Mouse (Mus musculus) stomach, postnatal 0 days (tissue): ENCODE results near the gene Smcp. TPM values are rescaled to one million over a fixed set of nuclear protein-coding genes. Genes with fewer than 3 reads are reported as not detected.

Source experiments
- ATAC-seq: fragments of 200-750 bp; cut with Nextera tagmentation; 2 replicates; pipeline ENCODE4 v1.8.0; 2017; ENCODE audit not compliant: low FRiP score, low TSS enrichment
- DNase-seq: peaks from one replicate; pipeline ENCODE4 v3.0.0-alpha.2; 2016; ENCODE audit warnings: low spot score
- H3K27ac ChIP-seq: fragments of 300-500 bp; sonication (generic); replicated peaks from 2 replicates; pipeline ENCODE4 v1.5.1; 2014; ENCODE audit warnings: mild to moderate bottlenecking, control low read depth
- H3K27me3 ChIP-seq: fragments of 300-500 bp; sonication (generic); 2 replicates; pipeline ENCODE4 v1.6.1; 2014; ENCODE audit warnings: low read length; ENCODE audit not compliant: control insufficient read depth, insufficient read depth
- H3K36me3 ChIP-seq: fragments of 300-500 bp; sonication (generic); 2 replicates; pipeline ENCODE4 v1.6.1; 2014; ENCODE audit warnings: low read length, mixed read lengths; ENCODE audit not compliant: control insufficient read depth, insufficient read depth
- H3K4me1 ChIP-seq: fragments of 300-500 bp; sonication (generic); replicated peaks from 2 replicates; pipeline ENCODE4 v1.6.1; 2014; ENCODE audit warnings: antibody characterized with exemption; ENCODE audit not compliant: control insufficient read depth, insufficient read depth
- H3K4me2 ChIP-seq: fragments of 300-500 bp; sonication (generic); replicated peaks from 2 replicates; pipeline ENCODE4 v1.6.1; 2014; ENCODE audit warnings: low read depth, mild to moderate bottlenecking, control low read depth, moderate library complexity
- H3K4me3 ChIP-seq: fragments of 300-500 bp; sonication (generic); 2 replicates; pipeline ENCODE4 v1.5.1; 2014; ENCODE audit warnings: low read depth, low read length, control low read depth
- H3K9ac ChIP-seq: fragments of 300-500 bp; sonication (generic); 2 replicates; pipeline ENCODE4 v1.6.1; 2014; ENCODE audit warnings: mild to moderate bottlenecking, low read length, control low read depth, mixed read lengths
- H3K9me3 ChIP-seq: fragments of 300-500 bp; sonication (generic); 2 replicates; pipeline ENCODE4 v1.6.1; 2016; ENCODE audit warnings: low read length; ENCODE audit not compliant: control insufficient read depth
- CTCF ChIP-seq: IDR thresholded peaks from 2 replicates; pipeline ENCODE4 v1.5.1; 2016; ENCODE audit warnings: antibody characterized with exemption, low read depth, mild to moderate bottlenecking, moderate library complexity
- EP300 ChIP-seq: optimal IDR thresholded peaks from 2 replicates; pipeline ENCODE3; 2016; ENCODE audit warnings: antibody characterized with exemption
- WGBS: fragments of 180-500 bp; shearing (Covaris S2); extraction: QIAGEN DNeasy Blood & Tissue Kit; methylation state at CpG from one replicate; pipeline ENCODE4 v1.1.7; 2014; 5-methylcytosine and 5-hydroxymethylcytosine counted together
- polyA plus RNA-seq: library from polyadenylated mRNA; unstranded; fragments of >200 nt; fragmentation: Nextera tagmentation; extraction: Ambion mirVana; gene quantifications from 2 replicates; pipeline ENCODE4 v1.2.1, GENCODE M21; 2015

The Smcp gene
- polyA plus RNA-seq, 1 experiment from 2014 or later = not detected

- ATAC-seq = no peak
- Histone ChIP-seq H3K36me3 (no peaks in the 10 kb centered on the region), H3K9me3 (no peaks in the 10 kb centered on the region), H3K27me3 (no peaks in the 10 kb centered on the region), H3K9ac (no peak overlapping the region), H3K4me3 (no peak overlapping the region), H3K27ac (no peak overlapping the region), H3K4me1 (no peaks in the 10 kb centered on the region), H3K4me2 (no peak overlapping the region)
- WGBS = 87% methylated on average over 2 of the region's 2 CpGs
- TF ChIP-seq EP300 (no peak), CTCF (no peak)
- DNase-seq = no peak
Observed at GRCm38 (mm10) chr3:92568752-92569151, 20.0 kb downstream of the Smcp start.

- Histone ChIP-seq H3K4me2 (no peak overlapping the region), H3K9me3 (no peaks in the 10 kb centered on the region), H3K36me3 (no peaks in the 10 kb centered on the region), H3K27me3 (no peaks in the 10 kb centered on the region), H3K9ac (no peak overlapping the region), H3K4me1 (no peaks in the 10 kb centered on the region), H3K4me3 (no peak overlapping the region), H3K27ac (no peak overlapping the region)
- no peak for DNase-seq
- TF ChIP-seq CTCF (peak; percentile 63), EP300 (no peak)
- no peak for ATAC-seq
Observed at GRCm38 (mm10) chr3:92565418-92565817, 23.4 kb downstream of the Smcp start.

- TF ChIP-seq EP300 (no peak), CTCF (no peak)
- H3K27ac ChIP-seq = no peak within 1 kb of the TSS
- no peaks in the 10 kb centered on the region for H3K36me3 ChIP-seq
- no peaks in the 10 kb centered on the region for H3K4me1 ChIP-seq
- H3K4me3 ChIP-seq = no peak within 1 kb of the TSS
- ATAC-seq (no peak), DNase-seq (no peak)
- H3K9me3 ChIP-seq = no peaks in the 10 kb centered on the region
- H3K9ac ChIP-seq = no peak within 1 kb of the TSS
- no peak within 1 kb of the TSS for H3K4me2 ChIP-seq
- WGBS = 84% methylated on average over 3 of the region's 3 CpGs
- H3K27me3 ChIP-seq = no peaks in the 10 kb centered on the region
Observed at GRCm38 (mm10) chr3:92534411-92534810, 54.4 kb downstream of the Smcp start, which contains the start of gene 2310046K23Rik. Gene 2310046K23Rik, minus strand, starts transcription at chr3:92534511.

Other genes starting within 250 kb of the Smcp start
- 65.0 and 66.5 TPM in 2 replicates for gene Sprr2d, start 249.9 kb downstream of the Smcp start, polyA plus RNA-seq
- gene Sprr2e, start 236.9 kb downstream of the Smcp start, polyA plus RNA-seq = 0.33 and 0.47 TPM in 2 replicates
- gene Sprr2f, start 223.8 kb downstream of the Smcp start, polyA plus RNA-seq = 7.4 and 9.2 TPM in 2 replicates
- gene Sprr2h, start 203.3 kb downstream of the Smcp start, polyA plus RNA-seq = 2.1 TPM in 2 replicates
- gene Sprr2i, start 181.0 kb downstream of the Smcp start, polyA plus RNA-seq = 24.7 and 26.7 TPM in 2 replicates
- gene Sprr2j-ps, start 170.9 kb downstream of the Smcp start, polyA plus RNA-seq = 52.2 and 58.5 TPM in 2 replicates
- 10.3 and 10.6 TPM in 2 replicates for gene Gm9774, start 159.6 kb downstream of the Smcp start, polyA plus RNA-seq
- gene Sprr2k, start 156.4 kb downstream of the Smcp start, polyA plus RNA-seq = 8.3 and 9.2 TPM in 2 replicates
- 17.1 and 19.3 TPM in 2 replicates for gene Sprr1b, start 150.2 kb downstream of the Smcp start, polyA plus RNA-seq
- gene Sprr3, start 130.3 kb downstream of the Smcp start, polyA plus RNA-seq = 1,930 and 1,986 TPM in 2 replicates
- 1,567 and 1,571 TPM in 2 replicates for gene Sprr1a, start 103.1 kb downstream of the Smcp start, polyA plus RNA-seq
- 1.3 and 1.5 TPM in 2 replicates for gene Sprr4, start 88.5 kb downstream of the Smcp start, polyA plus RNA-seq
- not detected in 2 replicates for gene 2310046K23Rik, start 54.5 kb downstream of the Smcp start, polyA plus RNA-seq
- gene Ivl, start 15.3 kb downstream of the Smcp start, polyA plus RNA-seq = 16.6 and 21.1 TPM in 2 replicates
- 22.8 and 26.7 TPM in 2 replicates for gene 2210017I01Rik, start 18.5 kb upstream of the Smcp start, polyA plus RNA-seq
- 98.3 and 102 TPM in 2 replicates for gene Lce6a, start 32.7 kb upstream of the Smcp start, polyA plus RNA-seq
- gene Lce1a1, start 59.3 kb upstream of the Smcp start, polyA plus RNA-seq = 401 and 429 TPM in 2 replicates
- gene Lce1b, start 67.9 kb upstream of the Smcp start, polyA plus RNA-seq = 116 and 135 TPM in 2 replicates
- 632 and 696 TPM in 2 replicates for gene Lce1a2, start 81.3 kb upstream of the Smcp start, polyA plus RNA-seq
- gene Lce1c, start 90.2 kb upstream of the Smcp start, polyA plus RNA-seq = 673 and 689 TPM in 2 replicates
- 199 and 223 TPM in 2 replicates for gene Lce1d, start 98.2 kb upstream of the Smcp start, polyA plus RNA-seq
- gene Lce1e, start 120.1 kb upstream of the Smcp start, polyA plus RNA-seq = 326 and 341 TPM in 2 replicates
- gene Lce1f, start 131.4 kb upstream of the Smcp start, polyA plus RNA-seq = 468 and 478 TPM in 2 replicates
- 11.4 and 14.1 TPM in 2 replicates for gene Gm38119, start 150.1 kb upstream of the Smcp start, polyA plus RNA-seq
- gene Lce1g, start 163.3 kb upstream of the Smcp start, polyA plus RNA-seq = 307 and 309 TPM in 2 replicates
- gene Lce1h, start 176.1 kb upstream of the Smcp start, polyA plus RNA-seq = 249 and 251 TPM in 2 replicates
- gene Lce1i, start 189.9 kb upstream of the Smcp start, polyA plus RNA-seq = 369 and 377 TPM in 2 replicates
- 175 and 184 TPM in 2 replicates for gene Lce1j, start 201.5 kb upstream of the Smcp start, polyA plus RNA-seq
- gene Lce1k, start 218.9 kb upstream of the Smcp start, polyA plus RNA-seq = 86.3 and 98.5 TPM in 2 replicates
- gene Kprp, start 238.2 kb upstream of the Smcp start, polyA plus RNA-seq = 108 and 133 TPM in 2 replicates